Mouse (Mus musculus): ENCODE results near the gene Spon2. TPM values are rescaled to one million over a fixed set of nuclear protein-coding genes. Genes with fewer than 3 reads are reported as not detected.
A peak's percentile ranks its signal among the peaks of the same experiment; 100 is the strongest.

Spon2 gene
- polyA plus RNA-seq, 1 experiment from 2014 or later: 2.8 TPM

GRCm38 (mm10) chr5:33230285-33230684, 12.0 kb upstream of the Spon2 start:
- 44% methylated on average over 5 of the region's 5 CpGs for WGBS
- Histone ChIP-seq H3K4me1 (replicated peaks) (peaks cover 4% of the 10 kb centered on the region; the same call in 1 of the 2 replicates), H3K36me3 (no peaks in the 10 kb centered on the region), H3K4me2 (no peak overlapping the region), H3K4me3 (no peak overlapping the region), H3K9me3 (no peaks in the 10 kb centered on the region), H3K27ac (no peak overlapping the region), H3K27me3 (no peaks in the 10 kb centered on the region), H3K9ac (no peak overlapping the region)
- ATAC-seq (ENCODE audit: low FRiP score): no peak

DNA sequence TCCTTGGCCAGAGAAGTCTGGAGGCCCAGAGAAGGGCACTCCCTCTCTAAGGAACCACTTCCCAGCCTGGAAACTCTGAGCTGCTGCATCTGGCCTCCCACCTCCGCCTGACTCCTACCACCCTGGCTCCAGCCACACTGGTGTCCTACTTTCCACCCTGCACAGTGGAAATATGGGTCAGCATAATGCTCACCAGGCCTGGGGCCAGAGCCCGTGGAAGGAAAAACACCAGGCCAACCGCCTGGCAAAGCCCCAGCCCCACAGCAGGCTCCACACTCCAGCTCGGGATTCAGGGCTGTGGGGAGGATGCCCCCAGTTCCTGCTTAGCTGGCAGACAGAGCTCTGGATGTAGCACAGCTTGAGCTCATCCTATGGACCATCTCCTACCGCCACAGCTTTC, 10.2 kb upstream of the Spon2 start:
- no peak overlapping the region for H3K9ac ChIP-seq
- H3K4me3 ChIP-seq: no peak overlapping the region
- no peaks in the 10 kb centered on the region for H3K27me3 ChIP-seq
- H3K36me3 ChIP-seq: no peaks in the 10 kb centered on the region
- WGBS: 72% methylated on average over 5 of the region's 5 CpGs
- no peaks in the 10 kb centered on the region for H3K9me3 ChIP-seq
- ATAC-seq (ENCODE audit: low FRiP score): no peak
- H3K4me1 ChIP-seq (replicated peaks): peaks cover 4% of the 10 kb centered on the region; the same call in 1 of the 2 replicates
- H3K27ac ChIP-seq: peak overlapping the region; percentile 20; the same call in 1 of the 2 replicates
- H3K4me2 ChIP-seq: no peak overlapping the region

GRCm38 (mm10) chr5:33225673-33226072, 7.4 kb upstream of the Spon2 start:
- H3K27me3 ChIP-seq: no peaks in the 10 kb centered on the region
- H3K36me3 ChIP-seq: no peaks in the 10 kb centered on the region
- 88% methylated on average over 5 of the region's 5 CpGs for WGBS
- H3K27ac ChIP-seq: no peak overlapping the region
- peaks cover 4% of the 10 kb centered on the region; the same call in 1 of the 2 replicates for H3K4me1 ChIP-seq (replicated peaks)
- no peak overlapping the region for H3K4me3 ChIP-seq
- H3K9me3 ChIP-seq: no peaks in the 10 kb centered on the region
- no peak overlapping the region for H3K9ac ChIP-seq
- no peak overlapping the region for H3K4me2 ChIP-seq
- no peak for ATAC-seq (ENCODE audit: low FRiP score)

- H3K36me3 ChIP-seq: no peaks in the 10 kb centered on the region
- WGBS: 80% methylated on average over 7 of the region's 7 CpGs
- H3K27me3 ChIP-seq: no peaks in the 10 kb centered on the region
- H3K4me1 ChIP-seq (replicated peaks): 0 out of 2 replicates have a peak, but pooled peaks cover 4% of the 10 kb centered on the region
- no peaks in the 10 kb centered on the region for H3K9me3 ChIP-seq
- ATAC-seq (ENCODE audit: low FRiP score): no peak
- H3K9ac ChIP-seq: no peak overlapping the region
- no peak overlapping the region for H3K27ac ChIP-seq
- H3K4me2 ChIP-seq: no peak overlapping the region
- no peak overlapping the region for H3K4me3 ChIP-seq
Measured at GRCm38 (mm10) chr5:33224491-33224890, 6.2 kb upstream of the Spon2 start.

GRCm38 (mm10) chr5:33222841-33223744, 4.8 kb upstream of the Spon2 start:
- Histone ChIP-seq H3K27ac (no peak overlapping the region), H3K9me3 (no peaks in the 10 kb centered on the region), H3K4me1 (replicated peaks) (peaks cover 13% of the 10 kb centered on the region), H3K36me3 (no peaks in the 10 kb centered on the region), H3K9ac (no peak overlapping the region), H3K27me3 (no peaks in the 10 kb centered on the region), H3K4me3 (no peak overlapping the region), H3K4me2 (no peak overlapping the region)
- ATAC-seq (ENCODE audit: low FRiP score): no peak
- WGBS: 74% methylated on average over 9 of the region's 9 CpGs

DNA sequence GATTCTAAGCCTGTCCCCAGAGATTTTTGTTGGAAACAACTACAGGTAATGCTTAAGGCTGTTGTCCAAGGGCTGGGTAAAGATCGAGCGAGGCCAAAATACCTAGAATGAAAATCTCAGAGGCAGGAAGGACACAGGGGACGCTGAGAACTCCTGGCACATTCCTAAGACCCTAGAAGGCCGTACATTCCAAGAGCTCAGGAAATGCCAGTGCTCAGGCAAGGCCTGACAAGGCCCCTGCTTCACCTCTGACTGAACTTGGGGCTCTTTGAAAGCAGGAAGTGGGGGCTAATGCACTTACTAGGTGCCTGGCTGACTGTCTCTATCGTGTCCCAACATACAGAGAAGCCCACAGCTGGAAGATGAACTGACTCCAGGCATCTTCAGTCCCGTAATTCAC, 4.1 kb upstream of the Spon2 start:
- H3K27me3 ChIP-seq: no peaks in the 10 kb centered on the region
- no peaks in the 10 kb centered on the region for H3K9me3 ChIP-seq
- no peak overlapping the region for H3K4me2 ChIP-seq
- ATAC-seq (ENCODE audit: low FRiP score): no peak
- H3K27ac ChIP-seq: no peak overlapping the region
- WGBS: 77% methylated on average over 6 of the region's 6 CpGs
- no peak overlapping the region for H3K9ac ChIP-seq
- H3K4me1 ChIP-seq (replicated peaks): peaks cover 18% of the 10 kb centered on the region
- H3K36me3 ChIP-seq: no peaks in the 10 kb centered on the region
- no peak overlapping the region for H3K4me3 ChIP-seq

- WGBS: 87% methylated on average over 10 of the region's 10 CpGs
- H3K9ac ChIP-seq: no peak overlapping the region
- no peaks in the 10 kb centered on the region for H3K9me3 ChIP-seq
- H3K4me3 ChIP-seq: no peak overlapping the region
- no peak overlapping the region for H3K27ac ChIP-seq
- no peak for ATAC-seq (ENCODE audit: low FRiP score)
- no peaks in the 10 kb centered on the region for H3K36me3 ChIP-seq
- H3K4me2 ChIP-seq: no peak overlapping the region
- H3K4me1 ChIP-seq (replicated peaks): peaks cover 18% of the 10 kb centered on the region
- no peaks in the 10 kb centered on the region for H3K27me3 ChIP-seq
Measured at GRCm38 (mm10) chr5:33220350-33221044, 2.2 kb upstream of the Spon2 start.

DNA sequence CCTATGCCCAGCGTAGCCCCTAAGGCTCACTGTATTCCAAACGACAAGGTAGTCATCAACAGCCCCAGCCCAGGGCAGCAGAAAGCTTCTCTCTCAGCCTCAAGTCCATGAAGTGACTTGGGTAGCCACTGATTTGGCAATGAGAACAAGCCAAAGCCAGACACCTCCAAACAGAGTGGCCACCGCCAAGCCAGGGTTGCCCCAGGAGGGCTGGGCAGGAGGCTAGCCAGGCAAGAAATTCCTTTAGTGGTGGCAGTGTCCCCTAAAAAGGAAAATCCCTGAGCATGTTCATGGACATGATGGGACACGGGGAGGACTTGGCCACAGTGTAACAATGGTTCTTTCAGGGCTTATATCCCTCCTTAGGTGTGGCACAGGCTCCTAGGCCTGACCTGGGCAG, 1.6 kb upstream of the Spon2 start:
- Histone ChIP-seq H3K4me3 (no peak overlapping the region), H3K4me2 (no peak overlapping the region), H3K9me3 (no peaks in the 10 kb centered on the region), H3K9ac (no peak overlapping the region), H3K27me3 (no peaks in the 10 kb centered on the region), H3K27ac (no peak overlapping the region), H3K4me1 (replicated peaks) (peaks cover 18% of the 10 kb centered on the region), H3K36me3 (no peaks in the 10 kb centered on the region)
- 89% methylated on average over 4 of the region's 4 CpGs for WGBS
- ATAC-seq (ENCODE audit: low FRiP score): no peak

- Histone ChIP-seq H3K4me3 (no peak overlapping the region), H3K4me1 (replicated peaks) (peaks cover 18% of the 10 kb centered on the region), H3K9me3 (no peaks in the 10 kb centered on the region), H3K27ac (no peak overlapping the region), H3K36me3 (no peaks in the 10 kb centered on the region), H3K4me2 (no peak overlapping the region), H3K27me3 (no peaks in the 10 kb centered on the region), H3K9ac (no peak overlapping the region)
- 75% methylated on average over 20 of the region's 20 CpGs for WGBS
- ATAC-seq (ENCODE audit: low FRiP score): no peak
Measured at GRCm38 (mm10) chr5:33218746-33219449, 643 bp upstream of the Spon2 start.

GRCm38 (mm10) chr5:33217663-33218062, 592 bp downstream of the Spon2 start:
- no peak for ATAC-seq (ENCODE audit: low FRiP score)
- Histone ChIP-seq H3K9ac (no peak overlapping the region), H3K4me2 (no peak overlapping the region), H3K27ac (no peak overlapping the region), H3K27me3 (no peaks in the 10 kb centered on the region), H3K36me3 (no peaks in the 10 kb centered on the region), H3K4me3 (no peak overlapping the region), H3K9me3 (no peaks in the 10 kb centered on the region), H3K4me1 (replicated peaks) (peaks cover 18% of the 10 kb centered on the region)
- WGBS: 60% methylated on average over 3 of the region's 3 CpGs

DNA sequence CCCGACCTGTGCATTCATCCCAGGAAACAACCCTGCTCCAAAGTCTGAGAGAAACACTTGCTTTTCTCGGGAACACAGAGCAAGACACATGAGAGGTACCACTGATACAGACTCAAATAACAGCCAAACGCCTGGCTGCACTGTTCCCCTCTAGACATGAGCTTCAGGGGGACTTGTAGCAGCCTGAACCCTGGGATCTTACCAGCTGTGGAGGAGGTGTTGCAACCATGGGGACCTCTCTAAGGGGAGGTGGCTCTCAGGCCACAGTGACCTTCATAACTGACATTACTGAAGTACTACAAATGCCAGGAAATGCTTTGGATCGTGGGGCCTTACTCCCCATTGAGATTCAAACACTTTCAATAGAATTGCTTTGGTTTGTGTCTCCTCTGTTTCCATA, 3.5 kb downstream of the Spon2 start:
- ATAC-seq (ENCODE audit: low FRiP score): no peak
- Histone ChIP-seq H3K4me3 (no peak overlapping the region), H3K9me3 (no peaks in the 10 kb centered on the region), H3K27me3 (no peaks in the 10 kb centered on the region), H3K27ac (no peak overlapping the region), H3K36me3 (no peaks in the 10 kb centered on the region), H3K9ac (no peak overlapping the region), H3K4me1 (replicated peaks) (peaks cover 18% of the 10 kb centered on the region), H3K4me2 (no peak overlapping the region)
- WGBS: 78% methylated on average over 4 of the region's 4 CpGs

- 83% methylated on average over 5 of the region's 5 CpGs for WGBS
- no peaks in the 10 kb centered on the region for H3K27me3 ChIP-seq
- H3K36me3 ChIP-seq: no peaks in the 10 kb centered on the region
- no peak overlapping the region for H3K9ac ChIP-seq
- H3K4me3 ChIP-seq: no peak overlapping the region
- ATAC-seq (ENCODE audit: low FRiP score): no peak
- no peak overlapping the region for H3K4me2 ChIP-seq
- no peak overlapping the region for H3K27ac ChIP-seq
- no peaks in the 10 kb centered on the region for H3K4me1 ChIP-seq (replicated peaks)
- H3K9me3 ChIP-seq: no peaks in the 10 kb centered on the region
Measured at GRCm38 (mm10) chr5:33211254-33211653, 7.0 kb downstream of the Spon2 start.

All from hindbrain, embryonic 13.5 days (tissue).